Mouse (Mus musculus) myocyte (in vitro differentiated cells): Measurements from ENCODE around the gene Fto.

Experiments
- CEBPB ChIP-seq: IDR thresholded peaks from 2 replicates; pipeline ENCODE4 v1.6.1; 2011; ENCODE audit warnings: mild to moderate bottlenecking, moderate library complexity; ENCODE audit not compliant: poor library complexity, insufficient read depth, severe bottlenecking
- E2F4 ChIP-seq: IDR thresholded peaks from one replicate; pipeline ENCODE4 v1.6.1; 2011; ENCODE audit warnings: mild to moderate bottlenecking, control low read depth, moderate library complexity; ENCODE audit not compliant: insufficient read depth
- MAX ChIP-seq: IDR thresholded peaks from one replicate; pipeline ENCODE4 v1.6.1; 2011; ENCODE audit warnings: low read depth, mild to moderate bottlenecking, control low read depth
- MYOD1 ChIP-seq, 3 experiments: IDR thresholded peaks; one replicate each; pipeline ENCODE4 v1.6.1; 2011; ENCODE audit warnings: control low read depth in 2 of 3, low read depth in 2 of 3, mild to moderate bottlenecking in 2 of 3, moderate library complexity in 1 of 3; ENCODE audit not compliant: insufficient read length in 2 of 3, control insufficient read depth in 1 of 3
- MYOG ChIP-seq, 3 experiments: IDR thresholded peaks; one replicate each; pipeline ENCODE4 v1.6.1; 2011; ENCODE audit warnings: control low read depth in 2 of 3, low read depth in 2 of 3, mild to moderate bottlenecking in 2 of 3; ENCODE audit not compliant: insufficient read length in 2 of 3, control insufficient read depth in 1 of 3, insufficient read depth in 1 of 3
- POLR2A ChIP-seq: IDR thresholded peaks from one replicate; pipeline ENCODE4 v1.6.1; 2011; ENCODE audit warnings: low read depth, mild to moderate bottlenecking, control low read depth, moderate library complexity; ENCODE audit not compliant: insufficient read length
- POLR2AphosphoS2 ChIP-seq: IDR thresholded peaks from one replicate; pipeline ENCODE4 v1.6.1; 2011; ENCODE audit warnings: low read depth, control low read depth; ENCODE audit not compliant: insufficient read length
- REST ChIP-seq: IDR thresholded peaks from one replicate; pipeline ENCODE4 v1.6.1; 2011; ENCODE audit warnings: mild to moderate bottlenecking, control low read depth, moderate library complexity; ENCODE audit not compliant: insufficient read depth, insufficient read length
- SRF ChIP-seq: IDR thresholded peaks from one replicate; pipeline ENCODE4 v1.6.1; 2011; ENCODE audit warnings: low read depth; ENCODE audit not compliant: control insufficient read depth, insufficient read length
- TCF12 ChIP-seq: IDR thresholded peaks from one replicate; pipeline ENCODE4 v1.6.1; 2011; ENCODE audit warnings: mild to moderate bottlenecking, control low read depth; ENCODE audit not compliant: poor library complexity, insufficient read depth, severe bottlenecking
- TCF3 ChIP-seq: IDR thresholded peaks from one replicate; pipeline ENCODE4 v1.6.1; 2011; ENCODE audit warnings: low read depth, control low read depth; ENCODE audit not compliant: insufficient read length
- USF1 ChIP-seq: IDR thresholded peaks from one replicate; pipeline ENCODE4 v1.6.1; 2011; ENCODE audit warnings: low read depth, mild to moderate bottlenecking, control low read depth, moderate library complexity

DNA sequence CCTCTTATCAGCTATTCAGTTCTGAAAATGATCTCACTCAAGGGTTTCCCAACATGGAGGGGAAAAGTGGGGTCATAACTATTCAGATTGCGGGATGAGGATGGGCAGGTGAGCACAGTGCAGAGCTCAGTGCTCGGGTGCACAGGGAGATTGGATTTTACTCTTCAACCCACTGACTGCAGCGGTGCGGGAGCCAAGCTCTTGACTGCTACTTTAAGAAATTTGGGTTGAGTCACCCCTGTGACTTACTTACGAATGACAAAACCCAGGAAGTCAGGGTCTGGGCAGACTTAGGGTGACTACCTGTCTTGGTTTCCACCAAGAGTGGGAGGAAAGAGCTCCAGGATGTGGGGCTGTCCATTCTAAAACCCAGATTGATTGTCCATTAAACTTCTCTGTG, 142.3 kb downstream of the Fto start:
- TF ChIP-seq POLR2A (no peak), POLR2AphosphoS2 (no peak), MYOD1 (IDR thresholded peaks at IDR 0.05; ENCODE audit: control insufficient read depth in 1 of 3, insufficient read length in 2 of 3, low read depth in 2 of 3) (no peak), TCF12 (no peak), MAX (no peak), USF1 (no peak), SRF (no peak), CEBPB (no peak), TCF3 (no peak), E2F4 (no peak), MYOG (IDR thresholded peaks at IDR 0.05; ENCODE audit: control insufficient read depth in 1 of 3, insufficient read depth in 1 of 3, insufficient read length in 2 of 3, low read depth in 2 of 3) (no peak), REST (no peak)
